Mouse (Mus musculus) thymus, postnatal 14 days (tissue): Measurements from ENCODE around the gene Vav2.

Experiments
- DNase-seq: peaks from one replicate; pipeline ENCODE4 v3.0.0; 2021

Vav2 gene

DNA sequence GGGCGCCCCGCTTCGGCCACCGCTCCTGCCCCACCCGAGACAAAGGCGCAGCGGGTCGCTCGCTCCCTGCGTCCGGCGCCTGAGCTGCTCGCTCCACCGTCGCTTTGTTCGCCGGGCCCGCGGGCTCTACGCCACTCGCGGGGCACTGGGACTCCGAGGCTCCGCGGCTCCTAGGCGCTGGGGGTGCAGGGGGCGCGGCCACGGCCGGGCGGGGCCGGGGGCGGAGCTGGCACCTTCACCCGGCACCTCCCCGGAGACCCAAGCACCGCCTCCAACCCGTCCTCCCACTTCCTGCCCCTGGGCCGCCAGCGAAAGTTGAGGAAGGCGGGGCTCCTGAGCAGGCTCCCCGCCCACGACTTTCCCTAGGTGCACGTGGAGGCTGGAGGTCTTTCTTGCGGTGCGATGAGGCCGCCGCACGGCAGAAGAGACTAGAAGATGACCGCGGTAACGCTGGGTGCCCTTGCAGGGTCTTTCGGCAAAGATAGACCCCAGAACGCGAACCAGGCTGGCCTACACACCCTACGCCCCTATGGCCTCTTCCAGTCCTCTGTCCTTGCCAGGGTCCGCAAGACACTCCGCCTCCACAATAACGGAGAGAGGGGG lies at the start of gene Vav2:
Gene Vav2 (minus strand): TSS at position 179 of the 603 bp plus-strand sequence.
- peak; percentile 98 for DNase-seq

GRCm38 (mm10) chr2:27475495-27476302 lies 48.9 kb upstream of the Vav2 start:
- DNase-seq, result peak; percentile 92

- peak; percentile 54 for DNase-seq
Measured at GRCm38 (mm10) chr2:27474621-27475484, 48.0 kb upstream of the Vav2 start.

DNA sequence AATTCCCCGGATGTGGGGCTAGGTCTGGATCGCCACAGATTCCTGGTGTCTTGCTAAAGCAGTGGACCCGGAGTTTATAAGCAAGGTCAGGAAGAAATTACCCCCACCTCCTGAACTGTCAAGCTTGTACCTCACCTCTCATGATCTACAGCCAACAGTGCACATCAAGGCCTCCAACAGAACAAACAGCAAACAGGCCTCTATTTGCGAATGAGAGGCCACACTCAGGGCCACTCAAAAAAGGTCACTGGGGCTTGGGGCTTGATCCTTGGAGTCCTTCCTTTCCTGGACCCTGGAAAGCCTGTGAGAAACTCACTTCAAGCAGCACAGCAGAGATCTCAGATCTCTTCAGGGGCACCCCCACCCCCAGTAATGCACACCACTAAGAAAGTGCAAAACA lies 47.1 kb upstream of the Vav2 start:
- no peak for DNase-seq

- DNase-seq, result peak; percentile 57
Measured at GRCm38 (mm10) chr2:27473061-27473765, 46.4 kb upstream of the Vav2 start.

- no peak for DNase-seq
Measured at GRCm38 (mm10) chr2:27471170-27471584, 44.3 kb upstream of the Vav2 start.

DNA sequence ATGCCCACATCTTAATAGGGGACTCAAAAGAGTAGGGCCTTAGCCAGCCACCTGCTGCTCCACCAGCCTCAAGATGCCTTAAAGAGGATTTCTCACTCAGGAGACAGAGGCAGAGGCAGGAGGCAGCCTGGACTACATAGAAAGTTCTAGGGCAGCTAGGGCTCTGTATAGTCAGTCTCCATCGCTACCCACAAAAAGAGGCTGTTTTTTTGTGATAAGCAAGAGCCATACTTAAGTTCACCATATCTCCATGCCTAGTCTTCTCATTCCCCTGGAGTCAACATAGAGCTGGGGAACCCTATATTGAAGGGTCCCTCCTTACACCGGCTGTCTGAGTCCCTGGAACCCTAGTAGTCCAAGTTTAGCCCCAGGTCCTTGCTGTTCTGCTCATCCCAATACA lies 43.7 kb upstream of the Vav2 start:
- no peak for DNase-seq

- no peak for DNase-seq
Measured at GRCm38 (mm10) chr2:27469991-27470355, 43.1 kb upstream of the Vav2 start.

DNA sequence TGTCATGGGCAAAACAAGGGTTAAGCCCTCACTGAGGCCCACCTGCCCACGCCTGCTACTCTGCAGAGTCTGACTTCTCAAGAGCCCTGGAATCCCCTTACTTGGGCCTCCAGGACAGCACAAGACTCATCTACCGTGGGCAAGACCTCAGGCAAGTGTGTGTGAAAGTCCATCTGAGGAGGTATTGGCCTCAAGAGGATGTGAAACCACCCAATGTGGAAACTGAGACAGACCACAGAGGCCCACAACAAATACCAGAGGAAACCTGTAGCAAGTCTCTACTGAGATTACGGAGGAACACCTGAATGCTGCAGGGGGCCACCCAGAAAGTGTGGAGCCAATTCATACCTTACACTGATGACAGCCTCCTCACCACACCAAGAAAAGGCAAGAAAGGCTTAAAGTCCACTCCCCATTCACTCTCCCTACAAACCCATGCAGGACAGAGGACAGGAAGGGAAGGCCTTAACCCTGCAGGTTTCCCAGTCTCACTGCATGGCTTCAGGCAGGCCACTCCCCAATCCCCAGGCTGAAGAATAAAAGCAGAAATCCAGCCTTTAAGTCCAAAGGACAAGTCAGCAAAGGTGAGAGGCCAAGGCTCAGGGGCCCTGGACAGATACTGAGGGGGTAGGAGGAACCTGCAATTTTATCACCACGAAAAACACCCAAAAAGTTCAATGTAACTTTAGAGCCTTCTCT lies 42.6 kb upstream of the Vav2 start:
- DNase-seq, result no peak

- no peak for DNase-seq
Measured at GRCm38 (mm10) chr2:27462901-27463300, 36.1 kb upstream of the Vav2 start.

DNA sequence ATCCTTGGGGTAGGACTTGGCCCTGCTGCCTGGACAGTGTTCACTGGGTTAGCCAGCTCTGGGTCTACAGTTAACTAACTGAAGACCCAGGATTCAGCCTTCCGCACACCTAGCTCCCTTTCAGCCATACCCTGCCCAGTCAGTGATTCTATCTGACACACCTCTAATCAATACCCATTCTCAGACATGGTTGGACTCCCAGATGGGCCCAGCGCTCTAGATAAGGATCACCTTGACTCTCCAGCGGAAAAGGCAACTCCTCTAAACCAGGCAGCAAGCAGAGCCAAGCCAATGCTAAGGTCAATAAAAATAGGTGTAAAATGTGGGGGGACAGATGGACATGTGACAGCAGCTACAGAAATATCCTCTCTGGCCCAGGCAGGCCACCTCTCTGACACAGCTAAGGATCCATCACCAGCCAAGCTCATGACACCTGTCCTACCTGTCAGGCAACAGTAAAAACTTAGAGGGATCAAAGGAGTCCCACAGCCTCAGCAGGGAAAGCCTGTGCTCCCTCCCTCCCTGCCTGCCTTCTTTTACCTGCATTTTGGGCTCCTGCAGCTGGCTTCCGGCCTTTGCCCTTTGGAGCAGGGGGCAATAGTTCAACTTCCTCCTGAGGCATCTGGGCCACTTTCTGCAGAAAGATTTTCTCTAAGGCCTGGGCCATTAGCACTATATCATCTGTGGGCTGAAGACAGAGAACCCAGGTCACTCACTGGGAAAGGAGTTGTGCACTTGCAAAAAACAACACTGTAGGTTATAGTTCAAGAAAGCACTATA lies 35.2 kb upstream of the Vav2 start:
- no peak for DNase-seq

GRCm38 (mm10) chr2:27460651-27461050 lies 33.8 kb upstream of the Vav2 start:
- no peak for DNase-seq

GRCm38 (mm10) chr2:27460163-27460562 lies 33.3 kb upstream of the Vav2 start:
- DNase-seq, result no peak

GRCm38 (mm10) chr2:27459735-27460134 lies 32.9 kb upstream of the Vav2 start:
- no peak for DNase-seq

DNA sequence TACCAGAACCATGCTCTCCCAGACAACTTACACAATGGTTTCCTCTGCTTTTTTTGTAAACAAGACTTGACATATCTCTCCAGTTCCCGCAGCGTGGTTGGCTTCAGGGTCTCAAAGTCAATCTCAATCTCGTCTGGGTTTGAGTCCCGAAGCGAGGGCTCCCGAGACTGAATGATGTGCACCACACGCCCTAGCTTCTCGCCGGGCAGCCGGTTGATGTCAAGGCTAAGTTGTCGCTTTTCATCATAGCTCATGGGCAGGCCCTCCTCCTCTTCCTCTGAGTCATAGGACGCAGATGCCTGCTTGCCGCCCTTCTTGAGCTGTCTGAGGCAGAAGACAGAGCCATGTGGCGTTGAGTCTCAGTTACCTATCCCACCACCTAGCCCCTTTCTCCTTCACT lies 23.4 kb upstream of the Vav2 start:
- no peak for DNase-seq

GRCm38 (mm10) chr2:27447782-27448181 lies 20.9 kb upstream of the Vav2 start:
- DNase-seq, result peak; percentile 38

DNA sequence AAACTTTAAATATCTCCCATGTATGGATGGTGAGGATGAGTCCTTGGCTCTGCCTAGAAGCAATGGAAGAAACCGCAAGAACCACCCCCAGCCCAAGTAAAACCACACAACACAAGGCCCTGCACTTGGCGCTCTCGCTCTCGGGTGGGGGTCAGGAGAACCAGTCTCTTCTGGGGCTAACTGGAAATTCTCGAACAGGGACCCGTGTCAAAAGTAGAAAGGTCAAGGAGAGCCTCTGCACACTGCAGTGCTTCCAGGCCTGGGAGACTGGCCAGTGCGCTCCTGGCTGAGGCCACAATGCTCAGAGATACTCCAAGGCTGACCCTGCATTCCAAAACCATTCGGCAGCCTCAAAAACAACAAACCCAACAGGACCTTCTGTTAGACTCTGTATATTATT lies 20.0 kb upstream of the Vav2 start:
- no peak for DNase-seq

DNA sequence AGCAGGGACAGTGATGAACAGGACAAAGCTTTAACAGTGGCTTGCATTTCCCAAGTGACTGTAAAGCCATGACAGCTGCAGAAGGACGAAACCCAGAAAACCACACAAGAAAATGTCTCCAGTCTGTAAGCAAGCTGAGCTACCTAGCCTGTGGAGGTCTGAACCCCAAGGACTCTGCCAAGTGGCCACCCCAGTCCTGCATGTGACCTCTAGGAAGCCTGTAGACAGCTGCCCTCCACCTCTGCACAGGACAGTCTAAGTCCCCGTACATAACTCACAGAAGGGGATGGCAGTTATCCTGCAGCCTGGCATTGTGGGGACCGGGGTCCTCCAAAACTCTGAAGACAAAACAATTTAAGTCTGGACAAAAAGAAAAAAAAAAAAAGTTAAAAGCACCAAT lies 19.1 kb upstream of the Vav2 start:
- DNase-seq, result no peak

- DNase-seq, result no peak
Measured at GRCm38 (mm10) chr2:27443450-27443708, 16.5 kb upstream of the Vav2 start.

- DNase-seq, result no peak
Measured at GRCm38 (mm10) chr2:27442708-27443449, 16.0 kb upstream of the Vav2 start.
